Mouse (Mus musculus) lung, embryonic 15.5 days (tissue): Measurements from ENCODE around the gene Fgf22. TPM values are rescaled to one million over a fixed set of nuclear protein-coding genes. Genes with fewer than 3 reads are reported as not detected.
"Not testable (repeated sequence)": the region's sequence is repeated elsewhere in the genome, so short reads cannot be mapped to it uniquely, and the experiment has no call there.

ENCODE experiments used
- ATAC-seq: fragments of 200-750 bp; cut with Nextera tagmentation; 2 replicates; pipeline ENCODE4 v1.8.0; 2017; ENCODE audit warnings: moderate number of reproducible peaks, borderline replicate concordance; ENCODE audit not compliant: low FRiP score, low TSS enrichment; ENCODE audit errors: extremely low read depth
- H3K27ac ChIP-seq: fragments of 300-500 bp; sonication (generic); 2 replicates; pipeline ENCODE4 v1.5.1; 2015; ENCODE audit warnings: moderate library complexity, mild to moderate bottlenecking, inconsistent platforms
- H3K27me3 ChIP-seq: fragments of 300-500 bp; sonication (generic); 2 replicates; pipeline ENCODE4 v1.6.1; 2015; ENCODE audit warnings: inconsistent platforms
- H3K36me3 ChIP-seq: fragments of 300-500 bp; sonication (generic); 2 replicates; pipeline ENCODE4 v1.6.1; 2015; ENCODE audit warnings: inconsistent platforms
- H3K4me1 ChIP-seq: fragments of 300-500 bp; sonication (generic); 2 replicates; pipeline ENCODE4 v1.6.1; 2015; ENCODE audit warnings: inconsistent platforms
- H3K4me2 ChIP-seq: fragments of 300-500 bp; sonication (generic); 2 replicates; pipeline ENCODE4 v1.6.1; 2015; ENCODE audit warnings: inconsistent platforms, mild to moderate bottlenecking, moderate library complexity
- H3K4me3 ChIP-seq: fragments of 300-500 bp; sonication (generic); 2 replicates; pipeline ENCODE4 v1.5.1; 2015; ENCODE audit warnings: mild to moderate bottlenecking, inconsistent platforms
- H3K9ac ChIP-seq: fragments of 300-500 bp; sonication (generic); 2 replicates; pipeline ENCODE4 v1.6.1; 2015; ENCODE audit warnings: inconsistent platforms
- H3K9me3 ChIP-seq: fragments of 300-500 bp; sonication (generic); 2 replicates; pipeline ENCODE4 v1.6.1; 2016; ENCODE audit warnings: inconsistent platforms
- WGBS: fragments of 180-500 bp; shearing (Covaris S2); methylation state at CpG from one replicate; pipeline ENCODE4 v1.1.7; 2015; 5-methylcytosine and 5-hydroxymethylcytosine counted together
- polyA plus RNA-seq: library from polyadenylated mRNA; unstranded; fragments of >200 nt; fragmentation: Nextera tagmentation; extraction: Ambion mirVana; gene quantifications from 2 replicates; pipeline ENCODE4 v1.2.1, GENCODE M21; 2015

Gene Fgf22
- polyA plus RNA-seq, 1 experiment from 2014 or later, result 0.12 TPM

DNA sequence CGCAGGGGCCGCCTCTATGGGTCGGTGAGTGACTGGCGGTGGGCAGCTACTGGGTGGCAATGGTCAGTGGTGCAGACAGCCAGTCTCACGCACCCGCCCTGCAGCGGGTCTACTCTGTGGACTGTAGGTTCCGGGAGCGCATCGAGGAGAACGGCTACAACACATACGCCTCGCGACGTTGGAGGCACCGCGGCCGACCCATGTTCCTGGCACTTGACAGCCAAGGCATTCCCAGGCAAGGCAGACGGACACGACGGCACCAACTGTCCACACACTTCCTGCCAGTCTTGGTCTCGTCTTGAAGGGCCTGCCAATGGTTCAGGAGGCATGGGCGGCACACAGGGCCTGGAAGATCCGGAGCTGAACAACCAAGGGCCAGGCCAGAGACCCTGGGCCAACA is 1.8 kb downstream of the Fgf22 start:
- Histone ChIP-seq H3K4me2 (no peak overlapping the region), H3K27me3 (no peaks in the 10 kb centered on the region), H3K4me3 (no peak overlapping the region), H3K9ac (no peak overlapping the region), H3K9me3 (no peaks in the 10 kb centered on the region), H3K36me3 (peaks cover 52% of the 10 kb centered on the region), H3K4me1 (0 out of 2 replicates have a peak, but pooled peaks cover 5% of the 10 kb centered on the region), H3K27ac (no peak overlapping the region)
- 81% methylated on average over 24 of the region's 24 CpGs for WGBS
- ATAC-seq, result no peak

DNA sequence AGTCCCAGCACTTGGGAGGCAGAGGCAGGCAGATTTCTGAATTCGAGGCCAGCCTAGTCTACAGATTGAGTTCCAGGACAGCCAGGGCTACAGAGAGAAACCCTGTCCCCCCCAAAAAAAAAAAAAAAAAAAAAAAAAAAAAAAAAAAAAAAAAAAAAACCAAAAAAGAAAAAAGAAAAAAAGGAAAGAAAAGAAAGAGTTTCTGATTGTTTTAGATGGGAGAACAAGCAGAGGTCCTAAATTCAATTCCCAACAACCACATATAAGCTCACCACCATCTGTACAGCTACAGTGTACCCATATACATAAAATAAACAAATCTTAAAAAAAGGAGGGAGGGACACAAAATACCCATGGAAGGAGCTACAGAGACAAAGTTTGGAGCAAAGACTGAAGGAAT is 4.8 kb downstream of the Fgf22 start:
- H3K27ac ChIP-seq, H3K27me3 ChIP-seq, H3K9me3 ChIP-seq, H3K9ac ChIP-seq, H3K4me2 ChIP-seq, ATAC-seq, H3K4me3 ChIP-seq: not testable (repeated sequence)
- 93% methylated on average over 1 of the region's 1 CpGs for WGBS
- H3K4me1 ChIP-seq, result peaks cover 14% of the 10 kb centered on the region
- H3K36me3 ChIP-seq, result peaks cover 61% of the 10 kb centered on the region

DNA sequence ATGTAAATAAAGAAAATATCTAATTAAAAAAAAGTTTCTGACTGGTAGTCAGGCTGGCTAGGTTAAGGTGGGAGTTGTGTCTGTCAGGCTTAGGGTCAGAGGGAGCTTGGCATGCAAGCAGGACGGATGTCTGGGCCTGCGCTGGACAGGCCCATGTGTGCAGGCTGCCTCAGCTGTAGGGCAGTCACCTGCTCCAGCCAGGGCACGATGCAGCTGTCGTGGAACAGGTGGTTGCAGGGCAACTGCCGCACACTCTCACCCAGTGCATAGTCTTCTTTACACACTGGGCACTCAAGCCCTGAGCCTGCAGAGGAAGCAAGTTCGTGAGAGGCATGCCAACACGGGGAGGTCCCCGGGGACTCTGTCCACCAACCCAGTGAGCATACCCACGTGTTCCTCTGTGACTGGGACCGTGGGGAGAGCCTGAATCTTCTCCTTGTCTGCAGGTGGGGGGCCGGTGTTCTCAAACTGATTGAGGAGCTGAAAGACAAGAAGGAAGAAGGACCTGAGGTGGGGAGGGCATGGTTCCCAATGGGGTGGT is 5.8 kb downstream of the Fgf22 start:
- no peak overlapping the region for H3K4me2 ChIP-seq
- H3K27ac ChIP-seq, result no peak overlapping the region
- no peaks in the 10 kb centered on the region for H3K9me3 ChIP-seq
- H3K36me3 ChIP-seq, result peaks cover 61% of the 10 kb centered on the region
- peaks cover 19% of the 10 kb centered on the region for H3K4me1 ChIP-seq
- no peak overlapping the region for H3K4me3 ChIP-seq
- WGBS, result 90% methylated on average over 11 of the region's 11 CpGs
- ATAC-seq, result no peak
- H3K9ac ChIP-seq, result no peak overlapping the region
- H3K27me3 ChIP-seq, result no peaks in the 10 kb centered on the region

DNA sequence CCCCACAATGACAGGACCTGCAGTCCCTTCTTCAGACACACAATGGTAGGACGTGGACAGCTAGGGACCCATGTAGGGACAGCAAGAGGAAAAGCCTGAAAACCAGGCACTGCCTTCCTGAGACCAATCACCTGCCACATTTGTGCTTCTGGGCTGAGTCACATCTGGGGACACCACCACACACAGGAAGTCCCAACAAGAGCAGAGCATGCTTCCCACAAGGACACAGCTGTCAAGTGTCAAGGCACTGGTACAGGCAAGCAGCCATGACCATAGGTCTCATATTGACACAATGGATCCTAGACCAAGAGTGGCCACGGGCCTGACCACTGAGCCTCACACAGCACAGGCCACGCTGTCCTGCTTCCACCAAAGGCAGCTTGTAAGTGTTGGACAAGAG is 8.0 kb downstream of the Fgf22 start:
- peaks cover 43% of the 10 kb centered on the region for H3K36me3 ChIP-seq
- no peak overlapping the region for H3K27ac ChIP-seq
- H3K9me3 ChIP-seq, result no peaks in the 10 kb centered on the region
- no peak overlapping the region for H3K4me3 ChIP-seq
- 83% methylated on average over 3 of the region's 3 CpGs for WGBS
- H3K4me2 ChIP-seq, result no peak overlapping the region
- H3K9ac ChIP-seq, result no peak overlapping the region
- no peaks in the 10 kb centered on the region for H3K27me3 ChIP-seq
- peaks cover 29% of the 10 kb centered on the region for H3K4me1 ChIP-seq
- no peak for ATAC-seq

DNA sequence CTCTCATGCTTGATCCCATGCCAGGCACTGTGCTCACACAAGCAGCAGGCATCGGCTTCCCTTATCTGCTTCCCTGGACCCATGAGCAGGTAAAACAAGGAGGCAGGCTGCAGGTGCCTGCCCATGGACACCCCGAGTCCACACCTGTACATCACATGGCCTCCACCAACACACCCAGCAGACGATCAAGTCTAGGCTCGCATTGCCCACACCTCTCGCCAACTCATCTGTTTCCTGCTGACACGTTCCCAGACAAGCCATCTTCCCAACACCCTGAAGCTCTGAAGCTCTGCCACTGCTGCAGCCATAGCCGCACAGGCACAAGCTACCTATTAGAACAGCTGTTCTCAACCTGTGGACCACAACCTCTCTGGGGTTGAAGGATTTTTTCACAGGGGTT is 9.4 kb downstream of the Fgf22 start:
- no peak overlapping the region for H3K27ac ChIP-seq
- peaks cover 29% of the 10 kb centered on the region for H3K36me3 ChIP-seq
- H3K9ac ChIP-seq, result no peak overlapping the region
- ATAC-seq, result no peak
- no peaks in the 10 kb centered on the region for H3K9me3 ChIP-seq
- WGBS, result 70% methylated on average over 7 of the region's 7 CpGs
- no peak overlapping the region for H3K4me2 ChIP-seq
- no peaks in the 10 kb centered on the region for H3K27me3 ChIP-seq
- peaks cover 36% of the 10 kb centered on the region for H3K4me1 ChIP-seq
- H3K4me3 ChIP-seq, result no peak overlapping the region

DNA sequence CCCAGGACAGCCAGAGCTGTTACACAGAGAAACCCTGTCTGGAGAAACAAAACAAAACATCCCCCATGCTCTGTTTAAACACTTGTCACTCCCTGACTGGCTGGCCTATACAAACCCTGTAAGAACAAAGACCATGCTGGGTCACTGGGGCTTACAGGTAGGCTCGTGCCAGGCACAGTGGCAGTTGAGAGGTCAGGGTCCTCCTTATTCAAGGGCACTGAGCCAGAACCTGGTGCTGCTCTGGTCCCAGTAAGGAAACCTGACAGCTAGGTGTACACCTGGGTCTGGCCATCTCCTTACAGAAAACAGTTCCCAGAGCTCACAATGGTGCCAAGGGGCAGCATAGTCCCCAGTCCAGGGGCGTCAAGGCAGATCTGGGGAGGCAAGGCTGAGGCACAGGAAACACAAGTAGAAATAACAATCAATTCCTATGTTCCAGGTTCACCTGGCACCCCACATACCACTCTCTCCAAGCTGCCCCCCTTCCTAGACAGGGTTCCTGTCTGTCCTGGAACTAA is 10.4 kb downstream of the Fgf22 start:
- Histone ChIP-seq H3K27me3 (no peaks in the 10 kb centered on the region), H3K4me2 (peak overlapping the region; percentile 94), H3K9ac (peak overlapping the region; percentile 93), H3K4me3 (peak overlapping the region; percentile 92), H3K4me1 (peaks cover 36% of the 10 kb centered on the region), H3K36me3 (peaks cover 22% of the 10 kb centered on the region), H3K27ac (no peak overlapping the region), H3K9me3 (no peaks in the 10 kb centered on the region)
- WGBS, result 56% methylated on average over 2 of the region's 2 CpGs
- no peak for ATAC-seq

DNA sequence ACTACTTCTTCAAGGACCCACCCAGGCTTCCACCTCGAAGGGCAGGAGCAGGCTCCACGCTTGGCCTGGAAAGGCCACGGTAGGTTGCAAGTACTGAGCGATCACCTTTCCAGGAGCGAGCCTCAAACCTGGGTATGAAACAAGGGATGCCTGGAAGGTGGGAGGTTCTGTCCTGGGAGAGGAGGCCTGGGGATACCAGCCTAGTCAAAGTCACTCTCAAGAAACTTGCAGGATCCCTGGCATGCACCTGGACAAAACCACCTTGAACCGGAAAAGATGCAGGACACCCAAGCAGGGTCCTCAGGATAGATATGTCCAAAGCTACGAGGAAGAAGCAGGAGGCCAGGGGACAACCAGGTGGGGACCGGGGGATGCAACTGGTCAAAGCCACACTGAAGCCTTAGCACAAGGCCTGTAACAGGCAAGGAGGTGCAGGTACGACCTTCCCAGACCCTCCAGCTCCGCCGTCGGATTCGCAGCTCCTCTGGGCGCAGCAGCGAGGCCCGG is 11.2 kb downstream of the Fgf22 start:
- Histone ChIP-seq H3K4me1 (peaks cover 36% of the 10 kb centered on the region), H3K4me3 (peak overlapping the region; percentile 92)
- 3% methylated on average over 16 of the region's 16 CpGs for WGBS

DNA sequence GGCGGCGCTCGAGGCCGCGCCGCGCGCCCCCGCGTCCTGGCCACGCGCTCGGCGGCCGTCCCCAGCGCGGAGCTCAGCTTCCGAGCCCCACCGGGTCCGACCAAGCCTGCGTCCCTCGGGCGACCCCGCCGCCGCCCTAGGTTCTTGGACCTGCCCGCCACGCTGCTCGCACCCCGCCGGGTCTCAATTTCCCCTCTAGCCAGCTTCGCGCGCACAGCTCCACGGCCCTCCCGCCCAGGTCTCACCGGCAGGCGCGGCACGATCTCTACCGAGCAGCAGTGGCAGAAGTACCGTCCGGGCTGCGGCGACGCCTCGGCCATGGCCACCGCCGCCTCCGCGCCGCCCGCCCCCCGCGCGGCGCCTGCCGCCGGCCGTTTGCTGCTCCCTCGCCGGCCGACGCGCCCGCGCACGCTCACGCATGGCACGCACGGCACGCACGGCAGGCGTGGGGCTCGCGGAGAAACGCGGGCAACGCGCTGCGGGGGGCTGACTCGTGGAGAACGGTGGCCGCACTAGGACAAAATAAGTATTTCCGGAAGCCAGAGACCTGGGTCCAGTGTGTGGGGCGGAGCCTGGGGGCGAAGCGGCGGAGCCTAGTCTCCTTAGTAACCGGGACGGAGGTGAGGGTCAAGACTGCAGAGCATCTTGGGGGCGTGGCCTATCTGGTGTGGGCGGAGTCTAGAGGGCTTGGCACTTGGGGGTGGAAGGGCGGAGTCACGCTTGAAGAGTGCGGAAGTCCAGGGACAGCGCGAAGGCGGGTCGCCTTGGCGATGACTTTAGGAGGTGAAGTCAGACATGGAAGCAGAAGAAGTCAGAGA is 11.8 kb downstream of the Fgf22 start, which contains the start of gene Rnf126:
Gene Rnf126, minus strand, starts transcription at position 445 of the 818 bp plus-strand sequence.
- peak within 1 kb of the TSS; percentile 93 for H3K9ac ChIP-seq
- peak; percentile 93 for ATAC-seq
- no peaks in the 10 kb centered on the region for H3K9me3 ChIP-seq

More for the DNA sequence above, 11.2 kb downstream of the Fgf22 start:
- peak overlapping the region; percentile 95 for H3K27ac ChIP-seq
- H3K9ac ChIP-seq, result peak overlapping the region; percentile 93
- no peaks in the 10 kb centered on the region for H3K9me3 ChIP-seq
- H3K4me2 ChIP-seq, result peak overlapping the region; percentile 94
- H3K27me3 ChIP-seq, result no peaks in the 10 kb centered on the region
- ATAC-seq, result no peak
- peaks cover 15% of the 10 kb centered on the region for H3K36me3 ChIP-seq

DNA sequence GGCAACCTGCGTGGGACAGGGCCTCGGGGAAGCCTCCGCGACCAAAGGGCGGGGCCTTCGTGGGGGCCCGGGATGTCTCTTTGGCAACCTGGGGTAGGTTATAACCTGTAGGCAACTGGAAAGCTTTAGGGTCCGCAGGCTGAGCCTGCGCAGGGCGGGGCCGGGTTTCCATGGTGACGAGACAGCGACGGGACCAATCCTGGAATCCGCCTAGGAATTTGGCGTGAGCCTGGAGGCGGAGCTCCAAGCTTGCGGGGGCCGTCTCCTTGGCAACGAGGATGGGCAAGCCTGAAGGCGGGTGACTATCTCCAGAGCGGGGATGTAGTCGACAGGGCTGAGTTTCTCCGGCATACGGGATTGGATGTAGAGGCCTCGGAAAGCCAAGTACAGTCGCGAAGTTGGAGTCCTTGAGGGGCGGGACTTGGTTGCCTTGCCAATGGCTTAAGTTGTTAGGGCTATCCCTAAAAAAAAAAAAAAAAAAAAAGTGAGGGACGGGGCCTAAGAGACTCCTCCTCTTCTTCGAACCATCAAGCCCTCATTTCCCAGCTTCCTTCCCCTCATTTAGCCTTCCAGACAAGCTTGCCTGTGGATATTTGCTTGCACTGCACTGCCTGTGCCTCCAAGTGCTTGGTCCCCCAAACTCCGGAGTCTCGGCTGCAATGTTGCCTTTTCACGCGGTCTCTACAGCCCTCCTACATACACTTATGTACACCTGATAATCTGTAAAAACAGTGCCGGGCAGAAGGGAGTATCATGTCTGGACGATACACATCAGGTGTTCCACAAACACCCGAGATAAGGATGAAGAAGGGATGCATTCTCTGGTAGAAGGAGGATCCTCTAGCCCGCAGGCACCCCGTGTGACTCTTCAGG is 12.7 kb downstream of the Fgf22 start:
- H3K36me3 ChIP-seq, result no peaks in the 10 kb centered on the region
- peak overlapping the region; percentile 52 for H3K9ac ChIP-seq
- no peaks in the 10 kb centered on the region for H3K9me3 ChIP-seq
- H3K4me3 ChIP-seq, result peak overlapping the region; percentile 92
- ATAC-seq, result peak; percentile 81
- H3K4me1 ChIP-seq, result peaks cover 36% of the 10 kb centered on the region
- no peaks in the 10 kb centered on the region for H3K27me3 ChIP-seq
- peak overlapping the region; percentile 94 for H3K4me2 ChIP-seq
- H3K27ac ChIP-seq, result peak overlapping the region; percentile 95
- 8% methylated on average over 40 of the region's 40 CpGs for WGBS

More for the DNA sequence above, 11.8 kb downstream of the Fgf22 start, which contains the start of gene Rnf126:
- WGBS, result under 1% methylated on average over 101 of the region's 101 CpGs
- Histone ChIP-seq H3K27me3 (no peaks in the 10 kb centered on the region), H3K4me1 (peaks cover 36% of the 10 kb centered on the region), H3K4me2 (peak within 1 kb of the TSS; percentile 94), H3K27ac (peak within 1 kb of the TSS; percentile 95), H3K36me3 (peaks cover 8% of the 10 kb centered on the region), H3K4me3 (peak within 1 kb of the TSS; percentile 92)

DNA sequence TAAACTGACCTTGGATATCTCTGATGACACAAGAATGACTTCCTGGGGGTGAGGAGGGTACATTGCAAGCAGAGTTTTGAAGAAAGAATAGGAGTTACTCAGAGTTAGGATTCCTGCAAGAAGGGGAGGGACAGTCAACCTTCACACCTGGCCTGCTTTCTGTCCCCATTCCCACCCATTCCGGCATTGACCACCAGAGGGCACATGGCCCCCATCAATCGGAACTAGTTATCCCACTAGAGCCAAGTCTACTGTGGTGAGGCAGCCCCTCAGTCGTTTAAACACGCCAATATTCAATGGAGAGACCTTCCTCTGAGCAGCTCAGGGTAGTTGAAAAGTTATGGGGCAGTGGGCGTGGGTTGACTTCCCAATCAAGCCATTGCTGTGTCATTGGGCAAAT is 13.5 kb downstream of the Fgf22 start:
- ATAC-seq, result no peak
- Histone ChIP-seq H3K4me1 (peaks cover 36% of the 10 kb centered on the region), H3K4me3 (no peak overlapping the region), H3K9me3 (no peaks in the 10 kb centered on the region), H3K9ac (no peak overlapping the region), H3K4me2 (no peak overlapping the region), H3K27me3 (no peaks in the 10 kb centered on the region), H3K27ac (no peak overlapping the region), H3K36me3 (no peaks in the 10 kb centered on the region)
- WGBS, result 2% methylated on average over 5 of the region's 5 CpGs

DNA sequence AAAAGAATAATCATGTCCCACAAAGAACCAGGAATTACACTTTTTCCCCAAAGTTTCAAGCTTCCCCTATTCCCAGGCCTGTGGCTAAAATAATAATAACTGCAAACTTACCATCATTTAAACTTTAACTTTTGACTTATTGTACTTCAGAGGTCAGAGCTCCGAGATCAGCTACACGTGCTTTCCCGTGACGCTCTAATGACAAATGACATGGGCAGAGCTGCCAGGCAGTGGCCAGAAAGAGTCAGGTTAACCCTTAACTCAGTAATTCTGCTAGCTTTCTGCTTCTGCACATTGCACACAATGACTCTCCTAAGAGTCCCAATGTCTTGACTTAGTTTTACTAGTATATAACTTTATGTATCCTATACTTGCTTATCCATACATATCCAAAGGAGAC is 14.5 kb downstream of the Fgf22 start:
- Histone ChIP-seq H3K9me3 (no peaks in the 10 kb centered on the region), H3K4me2 (no peak overlapping the region), H3K4me1 (peaks cover 30% of the 10 kb centered on the region), H3K27me3 (no peaks in the 10 kb centered on the region), H3K27ac (no peak overlapping the region), H3K36me3 (no peaks in the 10 kb centered on the region), H3K4me3 (no peak overlapping the region), H3K9ac (no peak overlapping the region)
- WGBS, result 14% methylated on average over 4 of the region's 4 CpGs
- no peak for ATAC-seq
